Comparison of ENCODE assay signal across 12 mouse cellular contexts in genomic region chr12:86192036-86192449, GRCm38 (mm10). TPM values are rescaled to one million over a fixed set of nuclear protein-coding genes. Genes with fewer than 3 reads are reported as not detected.
DNase-seq lines count a peak whose midpoint lies in the region; ATAC-seq and TF ChIP-seq lines count a peak whose summit lies in the region.
"Had no signal": no experiment of that assay in that cellular context is flagged by ENCODE, and none has a peak within 500 bp of the region (broad histone marks: within the 10 kb centered on the region; RNA-seq: fewer than 3 reads in every experiment).

No protein-coding gene starts in this region.

- H3K9me3 ChIP-seq in stomach, embryonic 16.5 days (replicated peaks; ENCODE audit: control insufficient read depth, low read length), result no peaks in the 10 kb centered on the region
- H3K9me3 ChIP-seq: embryonic facial prominence, embryonic 13.5 days had no signal

- H3K27ac ChIP-seq in kidney, adult 2 months (ENCODE audit: insufficient read depth, low read depth, low read length), result no peak overlapping the region
- no peak overlapping the region for H3K27ac ChIP-seq in stomach, embryonic 16.5 days (ENCODE audit: low read length)
- no peak overlapping the region for H3K27ac ChIP-seq in left cerebral cortex, adult 2 months
- H3K27ac ChIP-seq: embryonic facial prominence, embryonic 13.5 days had no signal

- H3K9ac ChIP-seq in stomach, embryonic 16.5 days (ENCODE audit: low read length), result no peak overlapping the region
- H3K9ac ChIP-seq: embryonic facial prominence, embryonic 13.5 days had no signal

- no peak overlapping the region for H3K4me2 ChIP-seq in stomach, embryonic 16.5 days (ENCODE audit: low read depth, low read length)
- H3K4me2 ChIP-seq: embryonic facial prominence, embryonic 13.5 days had no signal

- no peak for TF ChIP-seq POLR2A in kidney, adult 2 months (IDR thresholded peaks at IDR 0.05; ENCODE audit: low read depth, low read length)

- H3K4me3 ChIP-seq in kidney, adult 2 months (ENCODE audit: insufficient read depth, low read depth, low read length), result no peak overlapping the region
- H3K4me3 ChIP-seq in stomach, embryonic 16.5 days (replicated peaks; ENCODE audit: low read length), result no peak overlapping the region
- H3K4me3 ChIP-seq in left cerebral cortex, adult 2 months, result no peak overlapping the region
- H3K4me3 ChIP-seq: embryonic facial prominence, embryonic 13.5 days had no signal

- no peak for TF ChIP-seq CTCF in kidney, adult 2 months (conservative IDR thresholded peaks at IDR 0.05; ENCODE audit: insufficient read depth, insufficient read length, low read depth, low read length)
- no peak for TF ChIP-seq CTCF in left cerebral cortex, adult 2 months (IDR thresholded peaks at IDR 0.05)

- H3K27me3 ChIP-seq in kidney, adult 2 months (replicated peaks; ENCODE audit: control insufficient read depth, insufficient read depth, low read length), result no peaks in the 10 kb centered on the region
- H3K27me3 ChIP-seq in stomach, embryonic 16.5 days (ENCODE audit: control insufficient read depth, insufficient read depth, low read length), result no peaks in the 10 kb centered on the region; the same call in 1 of the 2 replicates

- DNase-seq in cerebellum, postnatal 10 days, result peak; percentile 63 to 72
- DNase-seq in cerebellum, postnatal 25 days, result no peak
- DNase-seq in kidney, postnatal 10 days, result peak; percentile 22
- DNase-seq in kidney, adult 2 months, result no peak
- DNase-seq in right cerebral cortex, postnatal 4 days, result peak; percentile 49
- no peak for DNase-seq in right cerebral cortex, adult 2 months (ENCODE audit: low spot score in 2 of 2)
- DNase-seq in left cerebral cortex, adult 2 months (ENCODE audit: extremely low spot score in 1 of 2, low spot score in 2 of 2), result no peak
- DNase-seq: cerebellum, adult 9-11 months; lung, postnatal 4 days; thymus, adult 2 months had no signal

- intact Hi-C loops in left cerebral cortex, adult 2 months (cut with DNase I), result no loop called here

- H3K4me1 ChIP-seq in kidney, adult 2 months (ENCODE audit: control insufficient read depth, insufficient read depth, low read length), result no peaks in the 10 kb centered on the region
- H3K4me1 ChIP-seq in stomach, embryonic 16.5 days (ENCODE audit: control insufficient read depth, insufficient read depth, low read length), result peaks cover 8% of the 10 kb centered on the region

- ATAC-seq in stomach, embryonic 16.5 days (ENCODE audit: insufficient read depth, low FRiP score), result peak; percentile 66; the same call in 1 of the 2 replicates

- H3K36me3 ChIP-seq in kidney, adult 2 months (ENCODE audit: control insufficient read depth, insufficient read depth, low read length), result no peaks in the 10 kb centered on the region
- no peaks in the 10 kb centered on the region for H3K36me3 ChIP-seq in stomach, embryonic 16.5 days (ENCODE audit: control insufficient read depth, insufficient read depth, low read length)
- H3K36me3 ChIP-seq: embryonic facial prominence, embryonic 13.5 days had no signal

- 27% methylated on average over 15 of the region's 15 CpGs for whole genome bisulfite sequencing in kidney, adult 2 months
- 37% methylated on average over 15 of the region's 15 CpGs for WGBS in stomach, embryonic 16.5 days

RNA-seq across cellular contexts. Expression of gene Gpatch2l, which starts 49.6 kb away (rescaled TPM):
- 8.1 and 9.2 TPM in 2 replicates for polyA plus RNA-seq in kidney, adult 2 months (2012; rRNA removed)
- polyA plus RNA-seq in stomach, embryonic 16.5 days (2015; fragmentation: Nextera tagmentation; extraction: Ambion mirVana), result 15.5 and 17.2 TPM in 2 replicates
- 10 to 100 TPM; 37.3 to 37.9 TPM for total RNA-seq in left cerebral cortex, adult 2 months (2021)

Comparison
In these comparisons a context has a peak if more than half of its experiments do, and no peak if none do; other contexts are left out.
1. DNase-seq: peak in cerebellum, postnatal 10 days (2 of 2), kidney, postnatal 10 days (single experiment) and right cerebral cortex, postnatal 4 days (single experiment); none in cerebellum, postnatal 25 days (0 of 2), kidney, adult 2 months (single experiment), right cerebral cortex, adult 2 months (0 of 2) and left cerebral cortex, adult 2 months (0 of 2).